In genomic region chr2:131748791-131749190, GRCm38 (mm10) we compare ENCODE assay signal across 14 mouse cellular contexts.
A peak's percentile ranks its signal among the peaks of the same experiment; 100 is the strongest.
DNase-seq lines count a peak whose midpoint lies in the region; ATAC-seq and TF ChIP-seq lines count a peak whose summit lies in the region.
"Had no signal": no experiment of that assay in that cellular context is flagged by ENCODE, and none has a peak within 500 bp of the region (broad histone marks: within the 10 kb centered on the region; RNA-seq: fewer than 3 reads in every experiment).

No protein-coding gene starts in this region.

- no peaks in the 10 kb centered on the region; the same call in 1 of the 2 replicates for H3K9me3 ChIP-seq in intestine, embryonic 16.5 days (ENCODE audit: control insufficient read depth, low read length)
- H3K9me3 ChIP-seq in intestine, embryonic 15.5 days: no peaks in the 10 kb centered on the region
- H3K9me3 ChIP-seq in neural tube, embryonic 14.5 days (ENCODE audit: control insufficient read depth, low read length): no peaks in the 10 kb centered on the region
- no peaks in the 10 kb centered on the region for H3K9me3 ChIP-seq in hindbrain, embryonic 14.5 days (ENCODE audit: control insufficient read depth, low read length)
- H3K9me3 ChIP-seq: limb, embryonic 12.5 days had no signal

- H3K9ac ChIP-seq in intestine, embryonic 16.5 days (ENCODE audit: low read depth, low read length): no peak overlapping the region
- H3K9ac ChIP-seq in intestine, embryonic 15.5 days: no peak overlapping the region
- no peak overlapping the region for H3K9ac ChIP-seq in neural tube, embryonic 14.5 days (replicated peaks; ENCODE audit: low read depth, low read length)
- H3K9ac ChIP-seq in hindbrain, embryonic 14.5 days: no peak overlapping the region
- H3K9ac ChIP-seq: limb, embryonic 12.5 days had no signal

- H3K4me3 ChIP-seq in intestine, embryonic 16.5 days (ENCODE audit: low read length): no peak overlapping the region
- H3K4me3 ChIP-seq in intestine, embryonic 15.5 days (replicated peaks): no peak overlapping the region
- H3K4me3 ChIP-seq in neural tube, embryonic 14.5 days (ENCODE audit: low read depth, low read length): no peak overlapping the region
- H3K4me3 ChIP-seq in hindbrain, embryonic 14.5 days (replicated peaks; ENCODE audit: low read length): no peak overlapping the region
- H3K4me3 ChIP-seq: limb, embryonic 12.5 days had no signal

- no peaks in the 10 kb centered on the region for H3K36me3 ChIP-seq in intestine, embryonic 16.5 days (ENCODE audit: control insufficient read depth, insufficient read depth, low read length)
- no peaks in the 10 kb centered on the region for H3K36me3 ChIP-seq in intestine, embryonic 15.5 days
- H3K36me3 ChIP-seq in neural tube, embryonic 14.5 days (ENCODE audit: control insufficient read depth, insufficient read depth, low read length): no peaks in the 10 kb centered on the region
- H3K36me3 ChIP-seq in hindbrain, embryonic 14.5 days (replicated peaks; ENCODE audit: control insufficient read depth, insufficient read depth): no peaks in the 10 kb centered on the region
- H3K36me3 ChIP-seq: limb, embryonic 12.5 days had no signal

- no peaks in the 10 kb centered on the region for H3K27me3 ChIP-seq in intestine, embryonic 16.5 days (replicated peaks; ENCODE audit: control insufficient read depth, insufficient read depth, low read length)
- no peaks in the 10 kb centered on the region for H3K27me3 ChIP-seq in intestine, embryonic 15.5 days (replicated peaks)
- no peaks in the 10 kb centered on the region for H3K27me3 ChIP-seq in neural tube, embryonic 14.5 days (ENCODE audit: control insufficient read depth, insufficient read depth, low read length)
- H3K27me3 ChIP-seq in hindbrain, embryonic 14.5 days (ENCODE audit: control insufficient read depth, insufficient read depth, low read length): no peaks in the 10 kb centered on the region
- H3K27me3 ChIP-seq: limb, embryonic 12.5 days; Patski had no signal

- no peak overlapping the region for H3K27ac ChIP-seq in intestine, embryonic 16.5 days (ENCODE audit: low read length)
- no peak overlapping the region for H3K27ac ChIP-seq in intestine, embryonic 15.5 days
- no peak overlapping the region for H3K27ac ChIP-seq in neural tube, embryonic 14.5 days (ENCODE audit: low read depth, low read length)
- H3K27ac ChIP-seq in hindbrain, embryonic 14.5 days: no peak overlapping the region
- H3K27ac ChIP-seq: limb, embryonic 12.5 days had no signal

- 0 out of 2 replicates have a peak, but pooled peaks have one; percentile 13 for ATAC-seq in intestine, embryonic 16.5 days
- no peak for ATAC-seq in intestine, embryonic 15.5 days
- peak; percentile 11; the same call in 1 of the 2 replicates for ATAC-seq in neural tube, embryonic 14.5 days (ENCODE audit: low read depth)
- no peak for ATAC-seq in hindbrain, embryonic 14.5 days (ENCODE audit: low FRiP score)
- ATAC-seq: inflammation-experienced regulatory T-cells, adult 6 months; Patski had no signal

- 45% methylated on average over 10 of the region's 10 CpGs for WGBS in intestine, embryonic 16.5 days
- WGBS in intestine, embryonic 15.5 days: 43% methylated on average over 10 of the region's 10 CpGs
- WGBS in neural tube, embryonic 14.5 days: 24% methylated on average over 10 of the region's 10 CpGs
- 42% methylated on average over 10 of the region's 10 CpGs for WGBS in hindbrain, embryonic 14.5 days

- no peak overlapping the region for H3K4me2 ChIP-seq in intestine, embryonic 16.5 days (ENCODE audit: low read depth, low read length)
- no peak overlapping the region for H3K4me2 ChIP-seq in intestine, embryonic 15.5 days (replicated peaks)
- no peak overlapping the region for H3K4me2 ChIP-seq in neural tube, embryonic 14.5 days (ENCODE audit: low read depth, low read length)
- H3K4me2 ChIP-seq in hindbrain, embryonic 14.5 days (replicated peaks): no peak overlapping the region
- H3K4me2 ChIP-seq: limb, embryonic 12.5 days had no signal

- no peaks in the 10 kb centered on the region for H3K4me1 ChIP-seq in intestine, embryonic 16.5 days (ENCODE audit: control insufficient read depth, insufficient read depth, low read length)
- H3K4me1 ChIP-seq in intestine, embryonic 15.5 days (replicated peaks): no peaks in the 10 kb centered on the region
- no peaks in the 10 kb centered on the region for H3K4me1 ChIP-seq in neural tube, embryonic 14.5 days (ENCODE audit: control insufficient read depth, insufficient read depth, low read length)
- 0 out of 2 replicates have a peak, but pooled peaks cover 4% of the 10 kb centered on the region for H3K4me1 ChIP-seq in hindbrain, embryonic 14.5 days (replicated peaks; ENCODE audit: control insufficient read depth, insufficient read depth, low read length)
- H3K4me1 ChIP-seq: limb, embryonic 12.5 days had no signal

- peak; percentile 8 for DNase-seq in brain, embryonic 14.5 days (ENCODE audit: low read depth)
- DNase-seq in layer of hippocampus, adult 8-10 months (ENCODE audit: low spot score in 2 of 2): peak; percentile 77 to 81
- no peak for DNase-seq in hindbrain, embryonic 14.5 days (ENCODE audit: low spot score)
- no peak for DNase-seq in heart, adult 18-20 months
- no peak for DNase-seq in adrenal gland, adult 2 months
- DNase-seq: adrenal gland, postnatal 25 days; cerebellum, adult 18-20 months; thymus, postnatal 14 days had no signal

- TF ChIP-seq POLR2A in brain, embryonic 14.5 days (IDR thresholded peaks at IDR 0.05; ENCODE audit: borderline replicate concordance, extremely low read depth, insufficient read depth, insufficient read length, poor library complexity, severe bottlenecking): no peak

- no peak for TF ChIP-seq CTCF in brain, embryonic 14.5 days (IDR thresholded peaks at IDR 0.05; ENCODE audit: borderline replicate concordance, extremely low read depth, insufficient read depth, insufficient read length)

Comparison
In these comparisons a context has a peak if more than half of its experiments do, and no peak if none do; other contexts are left out.
1. ATAC-seq: peak in intestine, embryonic 16.5 days (single experiment) and neural tube, embryonic 14.5 days (single experiment); none in intestine, embryonic 15.5 days (single experiment) and hindbrain, embryonic 14.5 days (single experiment).
2. DNase-seq: peak in brain, embryonic 14.5 days (single experiment) and layer of hippocampus, adult 8-10 months (2 of 2); none in hindbrain, embryonic 14.5 days (single experiment), heart, adult 18-20 months (0 of 2) and adrenal gland, adult 2 months (single experiment).